Mouse (Mus musculus): ENCODE data around the gene Ifnl2. TPM values are rescaled to one million over a fixed set of nuclear protein-coding genes. Genes with fewer than 3 reads are reported as not detected.

Gene Ifnl2
- polyA plus RNA-seq, 1 experiment from 2014 or later, result not detected

- Histone ChIP-seq H3K27me3 (no peaks in the 10 kb centered on the region), H3K36me3 (peaks cover 83% of the 10 kb centered on the region), H3K4me1 (peaks cover 9% of the 10 kb centered on the region), H3K4me2 (no peak overlapping the region), H3K4me3 (no peak overlapping the region), H3K9me3 (no peaks in the 10 kb centered on the region; the same call in 1 of the 2 replicates), H3K27ac (no peak overlapping the region), H3K9ac (no peak overlapping the region)
- WGBS, result 95% methylated on average over 5 of the region's 5 CpGs
- no peak for ATAC-seq (ENCODE audit: insufficient number of reproducible peaks, insufficient read depth, low FRiP score, low TSS enrichment, low read depth)
Measured at GRCm38 (mm10) chr7:28460361-28460760, 49.9 kb downstream of the Ifnl2 start.

Other genes starting within 250 kb of the Ifnl2 start
- gene Eid2, start 242.6 kb downstream of the Ifnl2 start, polyA plus RNA-seq (2015; fragmentation: Nextera tagmentation; extraction: Ambion mirVana), result 3.6 TPM in 2 replicates
- gene Eid2b, start 232.7 kb downstream of the Ifnl2 start, polyA plus RNA-seq (2015; fragmentation: Nextera tagmentation; extraction: Ambion mirVana), result 19.7 TPM in 2 replicates
- 0.17 TPM in 1 of 2 replicates, not detected in the other for gene Selenov, start 219.3 kb downstream of the Ifnl2 start, polyA plus RNA-seq (2015; fragmentation: Nextera tagmentation; extraction: Ambion mirVana)
- 1.0 and 1.2 TPM in 2 replicates for gene Dll3, start 208.2 kb downstream of the Ifnl2 start, polyA plus RNA-seq (2015; fragmentation: Nextera tagmentation; extraction: Ambion mirVana)
- 133 and 134 TPM in 2 replicates for gene Timm50, start 198.4 kb downstream of the Ifnl2 start, polyA plus RNA-seq (2015; fragmentation: Nextera tagmentation; extraction: Ambion mirVana)
- gene Supt5, start 171.7 kb downstream of the Ifnl2 start, polyA plus RNA-seq (2015; fragmentation: Nextera tagmentation; extraction: Ambion mirVana), result 88.3 and 93.4 TPM in 2 replicates
- 1,032 and 1,091 TPM in 2 replicates for gene Rps16, start 159.8 kb downstream of the Ifnl2 start, polyA plus RNA-seq (2015; fragmentation: Nextera tagmentation; extraction: Ambion mirVana)
- 102 and 109 TPM in 2 replicates for gene Plekhg2, start 137.9 kb downstream of the Ifnl2 start, polyA plus RNA-seq (2015; fragmentation: Nextera tagmentation; extraction: Ambion mirVana)
- 9.7 and 11.0 TPM in 2 replicates for gene Zfp36, start 130.2 kb downstream of the Ifnl2 start, polyA plus RNA-seq (2015; fragmentation: Nextera tagmentation; extraction: Ambion mirVana)
- 40.5 and 53.5 TPM in 2 replicates for gene Med29, start 117.7 kb downstream of the Ifnl2 start, polyA plus RNA-seq (2015; fragmentation: Nextera tagmentation; extraction: Ambion mirVana)
- gene Paf1, start 117.5 kb downstream of the Ifnl2 start, polyA plus RNA-seq (2015; fragmentation: Nextera tagmentation; extraction: Ambion mirVana), result 80.5 and 89.6 TPM in 2 replicates
- 9.9 and 13.4 TPM in 2 replicates for gene Gmfg, start 73.0 kb downstream of the Ifnl2 start, polyA plus RNA-seq (2015; fragmentation: Nextera tagmentation; extraction: Ambion mirVana)
- gene Lrfn1, start 58.5 kb downstream of the Ifnl2 start, polyA plus RNA-seq (2015; fragmentation: Nextera tagmentation; extraction: Ambion mirVana), result 5.3 and 7.6 TPM in 2 replicates
- not detected in 2 replicates for gene Ifnl3, start 12.4 kb upstream of the Ifnl2 start, polyA plus RNA-seq (2015; fragmentation: Nextera tagmentation; extraction: Ambion mirVana)
- not detected in 2 replicates for gene Sycn, start 30.4 kb upstream of the Ifnl2 start, polyA plus RNA-seq (2015; fragmentation: Nextera tagmentation; extraction: Ambion mirVana)
- gene Nccrp1, start 36.8 kb upstream of the Ifnl2 start, polyA plus RNA-seq (2015; fragmentation: Nextera tagmentation; extraction: Ambion mirVana), result 0.18 TPM in 1 of 2 replicates, not detected in the other
- 32.8 and 33.3 TPM in 2 replicates for gene Samd4b, start 87.7 kb upstream of the Ifnl2 start, polyA plus RNA-seq (2015; fragmentation: Nextera tagmentation; extraction: Ambion mirVana)
- 35.8 and 36.0 TPM in 2 replicates for gene Pak4, start 87.7 kb upstream of the Ifnl2 start, polyA plus RNA-seq (2015; fragmentation: Nextera tagmentation; extraction: Ambion mirVana)
- 0.23 TPM in 1 of 2 replicates, not detected in the other for gene Acp7, start 120.9 kb upstream of the Ifnl2 start, polyA plus RNA-seq (2015; fragmentation: Nextera tagmentation; extraction: Ambion mirVana)
- gene Fbxo27, start 182.4 kb upstream of the Ifnl2 start, polyA plus RNA-seq (2015; fragmentation: Nextera tagmentation; extraction: Ambion mirVana), result 7.7 and 8.3 TPM in 2 replicates
- 18.1 and 21.6 TPM in 2 replicates for gene Fbxo17, start 206.3 kb upstream of the Ifnl2 start, polyA plus RNA-seq (2015; fragmentation: Nextera tagmentation; extraction: Ambion mirVana)
- gene Mrps12, start 231.4 kb upstream of the Ifnl2 start, polyA plus RNA-seq (2015; fragmentation: Nextera tagmentation; extraction: Ambion mirVana), result 127 and 132 TPM in 2 replicates
- gene Sars2, start 231.5 kb upstream of the Ifnl2 start, polyA plus RNA-seq (2015; fragmentation: Nextera tagmentation; extraction: Ambion mirVana), result 27.3 and 30.8 TPM in 2 replicates
- gene Ccer2, start 245.7 kb upstream of the Ifnl2 start, polyA plus RNA-seq (2015; fragmentation: Nextera tagmentation; extraction: Ambion mirVana), result 0.89 and 2.1 TPM in 2 replicates

All from embryonic facial prominence, embryonic 13.5 days (tissue).